Mouse (Mus musculus) hematopoietic multipotent progenitor cell, adult 10-12 weeks (in vitro differentiated cells): ENCODE results near the gene Rfc2. TPM values are rescaled to one million over a fixed set of nuclear protein-coding genes. Genes with fewer than 3 reads are reported as not detected.

Source experiments
- polyA plus RNA-seq: library from polyadenylated mRNA; stranded (reverse); fragments of >175 nt; gene quantifications from 2 replicates; pipeline ENCODE4 v1.2.3, GENCODE M21; 2012; ENCODE audit warnings: low replicate concordance

Gene Rfc2
- polyA plus RNA-seq = 36.5 and 38.3 TPM in 2 replicates

DNA sequence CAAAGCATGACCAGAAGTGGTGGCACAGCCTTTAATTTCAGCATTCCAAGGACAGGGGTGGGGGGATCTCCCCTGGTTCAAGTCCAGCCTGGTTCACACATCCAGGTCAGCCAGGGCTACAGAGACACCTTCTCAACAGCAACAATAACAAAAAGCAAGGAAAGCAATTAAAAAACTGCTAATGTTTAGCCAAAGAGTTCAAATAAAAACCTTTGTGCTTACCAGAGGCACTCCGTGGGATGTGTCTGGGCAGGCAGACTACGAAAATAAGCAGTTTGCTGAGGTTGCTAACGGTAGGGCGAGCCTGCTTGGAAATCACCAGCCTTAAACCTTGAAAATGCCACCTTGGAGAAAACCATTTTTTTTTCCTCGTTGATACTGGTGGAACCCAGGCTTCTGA, at the start of gene Rfc2:
Rfc2 (plus strand) TSS at position 221 of the 400 bp plus-strand sequence.

DNA sequence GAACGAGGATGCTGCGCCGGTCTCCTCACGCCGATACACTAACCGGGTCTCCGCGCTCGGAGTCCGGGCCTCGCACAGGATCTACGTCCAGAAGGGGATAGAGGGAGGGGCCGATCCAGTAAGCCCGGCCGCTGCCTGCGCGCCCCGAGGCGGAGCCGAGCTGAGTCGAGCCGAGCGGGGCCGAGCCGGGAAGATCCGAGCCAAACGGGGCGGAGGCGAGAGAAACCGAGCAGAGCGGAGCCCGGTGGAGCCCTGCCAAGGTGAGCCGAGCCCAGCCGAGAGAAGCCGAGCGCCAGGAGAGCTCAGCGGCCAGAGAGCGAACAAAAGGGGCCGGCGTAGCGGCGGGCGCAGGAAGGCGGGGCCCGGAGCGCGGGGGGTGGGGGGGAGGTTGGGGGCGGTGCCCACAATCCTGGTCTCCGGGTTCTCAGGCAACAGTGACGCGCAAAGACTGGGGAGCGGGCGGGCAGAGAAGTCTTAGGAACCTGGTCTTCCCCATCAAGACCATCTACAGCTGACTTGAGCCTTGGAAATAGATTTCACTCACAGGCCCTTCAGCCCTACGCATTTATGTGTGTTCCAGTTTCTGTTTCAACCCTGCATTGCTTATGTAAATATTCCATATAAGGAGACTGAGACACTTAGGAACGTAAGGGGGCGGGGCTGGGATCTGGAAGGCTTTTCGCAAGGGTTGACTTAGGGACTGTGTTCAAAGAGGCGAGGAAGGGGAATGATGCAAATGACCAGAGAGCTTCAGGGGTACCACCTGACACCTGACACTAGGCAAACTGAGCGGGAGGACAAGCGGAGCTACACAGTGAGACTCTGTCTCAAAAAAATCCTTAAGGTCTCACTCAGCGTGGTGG, 28.8 kb upstream of the Rfc2 start, which contains the start of gene Clip2:
Clip2 (minus strand) TSS at position 325 of the 863 bp plus-strand sequence.

DNA sequence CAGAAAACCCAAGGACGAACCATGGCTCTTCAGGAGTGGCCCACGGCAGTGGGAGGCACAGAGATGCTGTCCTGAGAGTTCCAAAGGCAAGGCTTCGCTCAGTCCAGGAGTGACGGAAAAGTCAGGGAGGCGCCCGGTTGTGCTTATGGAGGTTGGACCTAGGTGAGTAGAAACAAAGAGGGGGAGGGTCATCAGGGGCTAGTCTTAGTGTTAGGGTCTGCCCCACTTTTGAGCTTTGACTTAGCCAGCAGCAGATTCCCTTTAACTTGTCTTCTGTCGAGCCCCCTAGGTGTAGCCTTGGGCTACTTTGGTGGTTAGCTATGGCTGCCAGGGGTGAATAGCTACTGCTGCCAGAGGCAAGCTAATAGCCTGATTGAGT, 21.1 kb upstream of the Rfc2 start, which contains the start of gene Syna:
Syna (minus strand) TSS at position 101 of the 379 bp plus-strand sequence.

DNA sequence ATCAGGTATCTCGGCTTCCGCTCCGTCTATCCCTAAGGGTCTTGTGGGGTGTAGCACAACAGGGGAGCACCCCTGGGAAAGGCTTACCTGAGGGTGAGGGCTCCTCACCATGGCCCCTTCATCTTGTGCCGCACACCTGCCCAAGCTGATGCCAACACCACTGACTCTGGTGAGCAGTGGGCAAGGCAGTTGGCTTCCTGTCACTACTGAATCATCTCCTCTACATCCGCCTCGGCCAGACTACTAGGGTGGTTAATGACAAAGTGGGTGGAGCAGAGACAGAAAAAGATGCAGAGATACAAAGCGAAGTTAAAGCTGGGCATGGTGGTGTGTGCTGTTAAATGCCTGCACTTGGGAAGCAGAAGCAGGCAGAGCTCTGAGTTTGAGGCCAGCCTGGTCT, 33.6 kb downstream of the Rfc2 start, which contains the start of gene Lat2:
Lat2 (minus strand) TSS at position 224 of the 400 bp plus-strand sequence.

DNA sequence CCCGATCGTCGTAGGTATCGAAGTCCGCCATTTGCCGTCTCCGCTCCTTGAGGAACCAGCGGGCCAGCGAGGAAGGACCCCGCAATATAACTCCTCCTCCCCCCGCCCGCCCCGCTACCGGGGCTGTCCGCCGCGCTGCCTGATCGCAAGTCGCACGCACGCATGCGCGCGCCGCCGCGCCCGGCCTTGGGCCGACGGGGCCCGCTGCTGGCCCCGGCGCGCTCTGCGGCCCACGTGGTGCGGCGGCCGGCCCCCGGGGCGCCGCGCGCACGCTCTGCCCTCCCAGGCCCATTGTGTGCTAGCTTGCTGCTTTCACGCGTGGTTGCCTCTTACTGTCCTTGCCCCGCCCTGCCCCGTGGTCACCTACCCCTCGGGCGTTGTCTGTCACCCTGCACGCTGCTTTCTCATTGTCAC, 58.1 kb downstream of the Rfc2 start, which contains the start of gene Eif4h:
Eif4h (minus strand) TSS at position 222 of the 414 bp plus-strand sequence.

Other genes with a start within 250 kb of the Rfc2 start
- gene Gtf2ird1, start 124.7 kb upstream of the Rfc2 start, polyA plus RNA-seq = 13.3 and 26.9 TPM in 2 replicates
- gene Clip2, start 28.9 kb upstream of the Rfc2 start, polyA plus RNA-seq = 15.6 and 38.6 TPM in 2 replicates
- 0.06 TPM in 1 of 2 replicates, not detected in the other for gene Syna, start 21.2 kb upstream of the Rfc2 start, polyA plus RNA-seq
- 27.4 and 203 TPM in 2 replicates for gene Lat2, start 33.7 kb downstream of the Rfc2 start, polyA plus RNA-seq
- 165 and 209 TPM in 2 replicates for gene Eif4h, start 58.1 kb downstream of the Rfc2 start, polyA plus RNA-seq
- gene Limk1, start 107.2 kb downstream of the Rfc2 start, polyA plus RNA-seq = 36.6 and 81.7 TPM in 2 replicates
- 0.16 and 0.35 TPM in 2 replicates for gene Eln, start 166.0 kb downstream of the Rfc2 start, polyA plus RNA-seq